Mouse (Mus musculus) forebrain, postnatal 0 days (tissue): Measurements from ENCODE around the gene Gsdmc4. TPM values are rescaled to one million over a fixed set of nuclear protein-coding genes. Genes with fewer than 3 reads are reported as not detected.
"Not testable (repeated sequence)": the region's sequence is repeated elsewhere in the genome, so short reads cannot be mapped to it uniquely, and the experiment has no call there.

Experiments
- ATAC-seq: fragments of 200-750 bp; cut with Nextera tagmentation; 2 replicates; pipeline ENCODE4 v1.8.0; 2017; ENCODE audit warnings: mild to moderate bottlenecking, moderate library complexity
- DNase-seq: peaks from one replicate; pipeline ENCODE4 v3.0.0-alpha.2; 2015
- H3K27ac ChIP-seq: fragments of 300-500 bp; sonication (generic); 2 replicates; pipeline ENCODE4 v1.5.1; 2014; ENCODE audit warnings: low read depth, mild to moderate bottlenecking, antibody characterized with exemption, low read length, moderate library complexity, mixed read lengths
- H3K27me3 ChIP-seq: fragments of 300-500 bp; sonication (generic); 2 replicates; pipeline ENCODE4 v1.6.1; 2014; ENCODE audit warnings: mild to moderate bottlenecking, low read length, mixed read lengths; ENCODE audit not compliant: insufficient read depth
- H3K36me3 ChIP-seq: fragments of 300-500 bp; sonication (generic); 2 replicates; pipeline ENCODE4 v1.6.1; 2014; ENCODE audit warnings: mild to moderate bottlenecking, moderate library complexity; ENCODE audit not compliant: insufficient read depth
- H3K4me1 ChIP-seq: fragments of 300-500 bp; sonication (generic); 2 replicates; pipeline ENCODE4 v1.6.1; 2014; ENCODE audit warnings: antibody characterized with exemption; ENCODE audit not compliant: insufficient read depth
- H3K4me2 ChIP-seq: fragments of 300-500 bp; sonication (generic); 2 replicates; pipeline ENCODE4 v1.6.1; 2014; ENCODE audit warnings: low read depth, mild to moderate bottlenecking, moderate library complexity
- H3K4me3 ChIP-seq: fragments of 300-500 bp; sonication (generic); 2 replicates; pipeline ENCODE4 v1.5.1; 2014; ENCODE audit warnings: low read depth, low read length, mixed read lengths
- H3K9ac ChIP-seq: fragments of 300-500 bp; sonication (generic); 2 replicates; pipeline ENCODE4 v1.6.1; 2014; ENCODE audit warnings: mild to moderate bottlenecking
- H3K9me3 ChIP-seq: fragments of 300-500 bp; sonication (generic); 2 replicates; pipeline ENCODE4 v1.6.1; 2016; ENCODE audit warnings: low read length
- CTCF ChIP-seq: sonication (generic); IDR thresholded peaks from 2 replicates; pipeline ENCODE4 v1.5.1; 2016; ENCODE audit warnings: antibody characterized with exemption, control low read depth, low read depth
- WGBS: fragments of 180-500 bp; shearing (Covaris S2); extraction: QIAGEN DNeasy Blood & Tissue Kit; methylation state at CpG from one replicate; pipeline ENCODE4 v1.1.7; 2014; 5-methylcytosine and 5-hydroxymethylcytosine counted together
- polyA plus RNA-seq: library from polyadenylated mRNA; unstranded; fragments of >200 nt; fragmentation: Nextera tagmentation; extraction: Ambion mirVana; gene quantifications from 2 replicates; pipeline ENCODE4 v1.2.1, GENCODE M21; 2015
- total RNA-seq: library from RNA; depleted of rRNA; stranded (reverse); fragments of >200 nt; gene quantifications from 2 replicates; pipeline ENCODE4 v1.2.3, GENCODE M21; 2014

Gene Gsdmc4
- total and polyA plus RNA-seq, 2 experiments from 2014 or later, result 0.10 TPM; not detected in 1

GRCm38 (mm10) chr15:63930107-63931041 lies 18.3 kb upstream of the Gsdmc4 start:
- Histone ChIP-seq H3K4me2 (no peak overlapping the region), H3K4me1 (no peaks in the 10 kb centered on the region), H3K9me3 (no peaks in the 10 kb centered on the region), H3K27me3 (no peaks in the 10 kb centered on the region), H3K27ac (no peak overlapping the region), H3K4me3 (no peak overlapping the region), H3K36me3 (peaks cover 21% of the 10 kb centered on the region), H3K9ac (no peak overlapping the region)
- ATAC-seq (no peak), DNase-seq (no peak)
- 94% methylated on average over 18 of the region's 18 CpGs for WGBS
- TF ChIP-seq CTCF, result no peak

- H3K27me3 ChIP-seq, result no peaks in the 10 kb centered on the region
- H3K9ac ChIP-seq, result no peak overlapping the region
- peak; percentile 40; the same call in 1 of the 2 replicates for ATAC-seq
- H3K27ac ChIP-seq, result no peak overlapping the region
- H3K4me3 ChIP-seq, result no peak overlapping the region
- H3K4me2 ChIP-seq, result no peak overlapping the region
- no peaks in the 10 kb centered on the region for H3K4me1 ChIP-seq
- 70% methylated on average over 3 of the region's 3 CpGs for WGBS
- TF ChIP-seq CTCF, result no peak
- H3K9me3 ChIP-seq, result no peaks in the 10 kb centered on the region
- peak; percentile 18 for DNase-seq
- peaks cover 11% of the 10 kb centered on the region for H3K36me3 ChIP-seq
These were observed 14.1 kb upstream of the Gsdmc4 start for GRCm38 (mm10) chr15:63926201-63926600.

GRCm38 (mm10) chr15:63924484-63924883 lies 12.4 kb upstream of the Gsdmc4 start:
- WGBS, result 83% methylated on average over 1 of the region's 1 CpGs
- H3K4me2 ChIP-seq, result no peak overlapping the region
- H3K4me3 ChIP-seq, result no peak overlapping the region
- H3K9me3 ChIP-seq, result no peaks in the 10 kb centered on the region
- TF ChIP-seq CTCF, result no peak
- ATAC-seq, result no peak
- no peak overlapping the region for H3K27ac ChIP-seq
- H3K9ac ChIP-seq, result no peak overlapping the region
- H3K36me3 ChIP-seq, result peaks cover under 1% of the 10 kb centered on the region
- H3K4me1 ChIP-seq, result no peaks in the 10 kb centered on the region
- no peak for DNase-seq
- H3K27me3 ChIP-seq, result no peaks in the 10 kb centered on the region

GRCm38 (mm10) chr15:63921618-63922017 lies 9.5 kb upstream of the Gsdmc4 start:
- H3K9me3 ChIP-seq, H3K9ac ChIP-seq, ATAC-seq, DNase-seq, H3K4me2 ChIP-seq, H3K27ac ChIP-seq, H3K4me1 ChIP-seq, H3K36me3 ChIP-seq, H3K4me3 ChIP-seq, H3K27me3 ChIP-seq: not testable (repeated sequence)
- 79% methylated on average over 2 of the region's 5 CpGs for WGBS

GRCm38 (mm10) chr15:63919728-63920127 lies 7.6 kb upstream of the Gsdmc4 start:
- H3K27me3 ChIP-seq, H3K9ac ChIP-seq, DNase-seq, H3K27ac ChIP-seq, H3K4me2 ChIP-seq, ATAC-seq, H3K4me3 ChIP-seq, H3K36me3 ChIP-seq, H3K4me1 ChIP-seq, H3K9me3 ChIP-seq: not testable (repeated sequence)
- WGBS, result 81% methylated on average over 1 of the region's 2 CpGs

- DNase-seq, H3K4me2 ChIP-seq, H3K4me1 ChIP-seq, H3K9me3 ChIP-seq, H3K27me3 ChIP-seq, H3K27ac ChIP-seq, ATAC-seq, H3K4me3 ChIP-seq, H3K9ac ChIP-seq, H3K36me3 ChIP-seq: not testable (repeated sequence)
- 81% methylated on average over 3 of the region's 4 CpGs for WGBS
These were observed 4.5 kb upstream of the Gsdmc4 start for GRCm38 (mm10) chr15:63916584-63916983.

GRCm38 (mm10) chr15:63909896-63910295 lies 2.2 kb downstream of the Gsdmc4 start:
- not testable (repeated sequence) for H3K9ac ChIP-seq, H3K4me2 ChIP-seq, DNase-seq, H3K4me3 ChIP-seq, H3K36me3 ChIP-seq, H3K9me3 ChIP-seq, ATAC-seq, H3K27ac ChIP-seq, H3K27me3 ChIP-seq, H3K4me1 ChIP-seq
